Mouse (Mus musculus) lung, postnatal 0 days (tissue): ENCODE measurements around the gene Arhgap17. TPM values are rescaled to one million over a fixed set of nuclear protein-coding genes. Genes with fewer than 3 reads are reported as not detected.

Experiments
- ATAC-seq: fragments of 200-750 bp; cut with Nextera tagmentation; 2 replicates; pipeline ENCODE4 v1.8.0; 2017; ENCODE audit warnings: moderate library complexity
- DNase-seq: peaks from one replicate; pipeline ENCODE4 v3.0.0-alpha.2; 2016; ENCODE audit warnings: low spot score
- H3K27ac ChIP-seq: fragments of 300-500 bp; sonication (generic); 2 replicates; pipeline ENCODE4 v1.5.1; 2014; ENCODE audit warnings: antibody characterized with exemption, mild to moderate bottlenecking, low read length, mixed read lengths
- H3K27me3 ChIP-seq: fragments of 300-500 bp; sonication (generic); replicated peaks from 2 replicates; pipeline ENCODE4 v1.6.1; 2014; ENCODE audit warnings: low read length, mixed read lengths; ENCODE audit not compliant: insufficient read depth
- H3K36me3 ChIP-seq: fragments of 300-500 bp; sonication (generic); 2 replicates; pipeline ENCODE4 v1.6.1; 2014; ENCODE audit warnings: low read length, mixed read lengths; ENCODE audit not compliant: insufficient read depth
- H3K4me1 ChIP-seq: fragments of 300-500 bp; sonication (generic); 2 replicates; pipeline ENCODE4 v1.6.1; 2014; ENCODE audit warnings: antibody characterized with exemption, low read depth, low read length, mixed read lengths; ENCODE audit not compliant: insufficient read depth
- H3K4me2 ChIP-seq: fragments of 300-500 bp; sonication (generic); replicated peaks from 2 replicates; pipeline ENCODE4 v1.6.1; 2014; ENCODE audit warnings: low read depth, mild to moderate bottlenecking, low read length, moderate library complexity, mixed read lengths
- H3K4me3 ChIP-seq: fragments of 300-500 bp; sonication (generic); 2 replicates; pipeline ENCODE4 v1.5.1; 2014; ENCODE audit warnings: low read depth, low read length
- H3K9ac ChIP-seq: fragments of 300-500 bp; sonication (generic); replicated peaks from 2 replicates; pipeline ENCODE4 v1.6.1; 2014; ENCODE audit warnings: low read depth, mild to moderate bottlenecking
- H3K9me3 ChIP-seq: fragments of 300-500 bp; sonication (generic); 2 replicates; pipeline ENCODE4 v1.6.1; 2016; ENCODE audit warnings: low read length, mixed read lengths
- CTCF ChIP-seq: IDR thresholded peaks from 2 replicates; pipeline ENCODE4 v1.5.1; 2016; ENCODE audit warnings: antibody characterized with exemption, mild to moderate bottlenecking
- EP300 ChIP-seq: IDR thresholded peaks from 2 replicates; pipeline ENCODE4 v1.6.1; 2016; ENCODE audit warnings: antibody characterized with exemption, mild to moderate bottlenecking, control low read depth
- WGBS: fragments of 180-500 bp; shearing (Covaris S2); extraction: QIAGEN DNeasy Blood & Tissue Kit; methylation state at CpG from one replicate; pipeline ENCODE4 v1.1.7; 2014; 5-methylcytosine and 5-hydroxymethylcytosine counted together
- polyA plus RNA-seq: library from polyadenylated mRNA; unstranded; fragments of >200 nt; fragmentation: Nextera tagmentation; extraction: Ambion mirVana; gene quantifications from 2 replicates; pipeline ENCODE4 v1.2.1, GENCODE M21; 2015

Gene Arhgap17
- polyA plus RNA-seq, 1 experiment from 2014 or later = 14.5 TPM

DNA sequence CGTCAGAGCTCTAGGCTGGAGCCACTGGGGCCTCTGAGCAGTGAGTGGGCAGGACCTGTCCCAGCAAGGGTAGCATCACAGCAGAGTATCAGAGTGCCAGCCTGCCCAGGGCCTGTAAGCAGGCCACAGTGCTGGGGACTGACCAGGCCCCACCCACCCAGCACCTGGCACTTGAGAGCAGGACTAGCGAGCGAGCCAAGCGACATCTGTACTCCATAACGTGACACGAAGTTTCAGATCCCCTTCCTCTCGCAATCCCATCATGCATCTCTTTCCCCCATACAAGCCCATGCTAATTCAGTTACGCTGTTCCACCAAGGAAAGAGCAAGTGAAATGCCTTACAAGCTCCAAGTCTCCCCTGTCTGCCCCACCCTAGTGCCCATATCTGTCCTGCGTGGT, 39.2 kb downstream of the Arhgap17 start:
- TF ChIP-seq CTCF (no peak), EP300 (no peak)
- H3K4me2 ChIP-seq = no peak overlapping the region
- H3K36me3 ChIP-seq = peaks cover 13% of the 10 kb centered on the region; the same call in 1 of the 2 replicates
- no peak overlapping the region for H3K9ac ChIP-seq
- DNase-seq (no peak), ATAC-seq (no peak)
- H3K9me3 ChIP-seq = no peaks in the 10 kb centered on the region
- no peaks in the 10 kb centered on the region for H3K4me1 ChIP-seq
- no peaks in the 10 kb centered on the region for H3K27me3 ChIP-seq
- no peak overlapping the region for H3K27ac ChIP-seq
- no peak overlapping the region for H3K4me3 ChIP-seq
- 76% methylated on average over 9 of the region's 9 CpGs for WGBS

- TF ChIP-seq CTCF (no peak), EP300 (no peak)
- DNase-seq = no peak
- H3K27me3 ChIP-seq = no peaks in the 10 kb centered on the region
- H3K9me3 ChIP-seq = no peaks in the 10 kb centered on the region
- H3K9ac ChIP-seq = no peak overlapping the region
- ATAC-seq = no peak
- no peak overlapping the region for H3K27ac ChIP-seq
- WGBS = 81% methylated on average over 4 of the region's 4 CpGs
- H3K4me2 ChIP-seq = no peak overlapping the region
- H3K36me3 ChIP-seq = peaks cover 13% of the 10 kb centered on the region; the same call in 1 of the 2 replicates
- H3K4me3 ChIP-seq = no peak overlapping the region
- no peaks in the 10 kb centered on the region for H3K4me1 ChIP-seq
Measured at GRCm38 (mm10) chr7:123327909-123328308, 41.8 kb downstream of the Arhgap17 start.

DNA sequence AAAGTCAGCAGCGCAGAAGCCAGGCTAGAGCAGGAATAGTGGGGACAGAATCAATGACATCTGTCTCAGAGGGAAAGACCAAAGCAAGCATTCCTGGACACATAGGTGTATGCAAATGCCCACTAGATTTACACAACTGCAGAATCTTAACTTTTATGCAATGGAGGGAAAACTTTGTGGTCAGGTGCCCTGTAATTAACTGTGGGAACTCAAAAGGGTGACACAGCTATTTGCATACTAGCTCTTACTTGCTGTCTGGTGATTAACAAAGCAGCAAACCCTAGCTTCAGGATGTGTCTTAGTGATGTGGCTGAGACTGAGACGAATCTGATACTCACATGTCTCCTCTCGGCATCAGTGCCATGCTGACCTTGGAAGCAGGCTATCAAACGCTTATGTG, 42.8 kb downstream of the Arhgap17 start:
- no peaks in the 10 kb centered on the region for H3K27me3 ChIP-seq
- no peak overlapping the region for H3K4me2 ChIP-seq
- no peaks in the 10 kb centered on the region for H3K4me1 ChIP-seq
- H3K4me3 ChIP-seq = no peak overlapping the region
- H3K9ac ChIP-seq = no peak overlapping the region
- DNase-seq (no peak), ATAC-seq (no peak)
- no peak overlapping the region for H3K27ac ChIP-seq
- no peaks in the 10 kb centered on the region for H3K9me3 ChIP-seq
- no peak for TF ChIP-seq EP300
- TF ChIP-seq CTCF = no peak
- WGBS = 78% methylated on average over 4 of the region's 4 CpGs
- H3K36me3 ChIP-seq = peaks cover 16% of the 10 kb centered on the region; the same call in 1 of the 2 replicates

- H3K4me2 ChIP-seq = no peak overlapping the region
- no peak for TF ChIP-seq CTCF
- no peak for TF ChIP-seq EP300
- DNase-seq = no peak
- 93% methylated on average over 5 of the region's 5 CpGs for WGBS
- no peak overlapping the region for H3K4me3 ChIP-seq
- no peak overlapping the region for H3K27ac ChIP-seq
- no peaks in the 10 kb centered on the region for H3K27me3 ChIP-seq
- ATAC-seq = no peak
- no peak overlapping the region for H3K9ac ChIP-seq
- peaks cover 16% of the 10 kb centered on the region; the same call in 1 of the 2 replicates for H3K36me3 ChIP-seq
- H3K4me1 ChIP-seq = no peaks in the 10 kb centered on the region
- H3K9me3 ChIP-seq = no peaks in the 10 kb centered on the region
Measured at GRCm38 (mm10) chr7:123326062-123326461, 43.7 kb downstream of the Arhgap17 start.

- 86% methylated on average over 1 of the region's 1 CpGs for WGBS
- Histone ChIP-seq H3K27ac (no peak overlapping the region), H3K9me3 (no peaks in the 10 kb centered on the region), H3K4me2 (no peak overlapping the region), H3K9ac (no peak overlapping the region), H3K27me3 (no peaks in the 10 kb centered on the region), H3K4me1 (no peaks in the 10 kb centered on the region), H3K4me3 (no peak overlapping the region), H3K36me3 (peaks cover 18% of the 10 kb centered on the region; the same call in 1 of the 2 replicates)
- ATAC-seq (no peak), DNase-seq (no peak)
- TF ChIP-seq EP300 (no peak), CTCF (no peak)
Measured at GRCm38 (mm10) chr7:123324105-123324504, 45.6 kb downstream of the Arhgap17 start.

DNA sequence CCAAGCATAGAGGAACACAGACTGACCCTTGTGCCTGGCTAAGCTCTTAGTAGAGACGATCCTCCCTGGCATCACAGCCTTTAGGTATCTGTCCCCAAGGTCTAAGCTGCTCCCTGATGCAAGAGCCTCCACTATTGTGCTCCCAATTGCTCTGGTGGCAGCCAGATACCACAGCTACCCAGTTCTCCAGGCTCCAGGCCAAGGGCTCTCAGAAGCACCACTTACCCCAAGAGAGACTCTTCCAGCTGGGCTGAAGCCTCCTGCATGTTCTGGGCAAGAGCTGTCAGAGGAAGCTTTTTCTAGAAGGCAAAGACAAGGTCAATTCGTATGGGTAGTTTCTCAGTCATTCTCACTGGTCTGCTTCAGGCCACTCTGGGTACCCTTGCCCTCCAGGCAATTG, 46.3 kb downstream of the Arhgap17 start:
- Histone ChIP-seq H3K9me3 (no peaks in the 10 kb centered on the region), H3K27ac (peak overlapping the region; percentile 57; the same call in 1 of the 2 replicates)
- peak; percentile 63 for ATAC-seq

More for the DNA sequence above, 46.3 kb downstream of the Arhgap17 start:
- no peak overlapping the region for H3K9ac ChIP-seq
- H3K4me1 ChIP-seq = no peaks in the 10 kb centered on the region
- H3K27me3 ChIP-seq = no peaks in the 10 kb centered on the region
- H3K4me2 ChIP-seq = no peak overlapping the region
- H3K36me3 ChIP-seq = peaks cover 20% of the 10 kb centered on the region; the same call in 1 of the 2 replicates
- no peak overlapping the region for H3K4me3 ChIP-seq
- peak; percentile 67 for DNase-seq
- TF ChIP-seq CTCF (no peak), EP300 (peak; percentile 21; the same call in 1 of the 2 replicates)
- 63% methylated on average over 2 of the region's 2 CpGs for WGBS
